Mouse (Mus musculus): ENCODE results near the gene Abca1. TPM values are rescaled to one million over a fixed set of nuclear protein-coding genes. Genes with fewer than 3 reads are reported as not detected.

Abca1 gene
- polyA plus RNA-seq, 1 experiment = 2.6 TPM

- TF ChIP-seq EP300 (IDR thresholded peaks at IDR 0.05; ENCODE audit: insufficient read depth, low read depth, low read length) = no peak
- TF ChIP-seq CTCF (IDR thresholded peaks at IDR 0.05; ENCODE audit: low read depth, low read length) = no peak
- no peak for TF ChIP-seq POLR2A (IDR thresholded peaks at IDR 0.05; ENCODE audit: insufficient read depth, low read length)
Measured at GRCm38 (mm10) chr4:53155471-53155870, 4.2 kb downstream of the Abca1 start.

GRCm38 (mm10) chr4:53153711-53154110 is 6.0 kb downstream of the Abca1 start:
- no peaks in the 10 kb centered on the region for H3K4me1 ChIP-seq (ENCODE audit: control insufficient read depth, insufficient read depth, low read length)
- H3K9me3 ChIP-seq (replicated peaks; ENCODE audit: control insufficient read depth, insufficient read depth, low read length, poor library complexity, severe bottlenecking) = no peaks in the 10 kb centered on the region
- no peaks in the 10 kb centered on the region for H3K36me3 ChIP-seq (ENCODE audit: control insufficient read depth, insufficient read depth, low read length, poor library complexity, severe bottlenecking)
- H3K9ac ChIP-seq (ENCODE audit: low read depth, poor library complexity, severe bottlenecking) = no peak overlapping the region
- no peaks in the 10 kb centered on the region for H3K27me3 ChIP-seq (ENCODE audit: control insufficient read depth, insufficient read depth, low read length, poor library complexity, severe bottlenecking)
- TF ChIP-seq EP300 (IDR thresholded peaks at IDR 0.05; ENCODE audit: insufficient read depth, low read depth, low read length) = no peak
- no peak for TF ChIP-seq CTCF (IDR thresholded peaks at IDR 0.05; ENCODE audit: low read depth, low read length)
- no peak for TF ChIP-seq POLR2A (IDR thresholded peaks at IDR 0.05; ENCODE audit: insufficient read depth, low read length)
- no peak overlapping the region for H3K4me3 ChIP-seq (ENCODE audit: low read depth, low read length)
- H3K27ac ChIP-seq (ENCODE audit: insufficient read depth, low read length) = no peak overlapping the region

More at GRCm38 (mm10) chr4:53155471-53155870, 4.2 kb downstream of the Abca1 start:
- Histone ChIP-seq H3K4me1 (ENCODE audit: control insufficient read depth, insufficient read depth, low read length) (no peaks in the 10 kb centered on the region), H3K9me3 (replicated peaks; ENCODE audit: control insufficient read depth, insufficient read depth, low read length, poor library complexity, severe bottlenecking) (no peaks in the 10 kb centered on the region), H3K9ac (ENCODE audit: low read depth, poor library complexity, severe bottlenecking) (no peak overlapping the region), H3K27me3 (ENCODE audit: control insufficient read depth, insufficient read depth, low read length, poor library complexity, severe bottlenecking) (no peaks in the 10 kb centered on the region; the same call in 1 of the 2 replicates), H3K4me3 (ENCODE audit: low read depth, low read length) (no peak overlapping the region), H3K36me3 (ENCODE audit: control insufficient read depth, insufficient read depth, low read length, poor library complexity, severe bottlenecking) (no peaks in the 10 kb centered on the region), H3K27ac (ENCODE audit: insufficient read depth, low read length) (no peak overlapping the region)

- Histone ChIP-seq H3K4me1 (ENCODE audit: control insufficient read depth, insufficient read depth, low read length) (no peaks in the 10 kb centered on the region), H3K36me3 (ENCODE audit: control insufficient read depth, insufficient read depth, low read length, poor library complexity, severe bottlenecking) (no peaks in the 10 kb centered on the region), H3K9ac (ENCODE audit: low read depth, poor library complexity, severe bottlenecking) (no peak overlapping the region), H3K27me3 (ENCODE audit: control insufficient read depth, insufficient read depth, low read length, poor library complexity, severe bottlenecking) (no peaks in the 10 kb centered on the region), H3K27ac (ENCODE audit: insufficient read depth, low read length) (no peak overlapping the region), H3K9me3 (replicated peaks; ENCODE audit: control insufficient read depth, insufficient read depth, low read length, poor library complexity, severe bottlenecking) (no peaks in the 10 kb centered on the region), H3K4me3 (ENCODE audit: low read depth, low read length) (no peak overlapping the region)
- TF ChIP-seq EP300 (IDR thresholded peaks at IDR 0.05; ENCODE audit: insufficient read depth, low read depth, low read length) = no peak
- no peak for TF ChIP-seq POLR2A (IDR thresholded peaks at IDR 0.05; ENCODE audit: insufficient read depth, low read length)
- TF ChIP-seq CTCF (IDR thresholded peaks at IDR 0.05; ENCODE audit: low read depth, low read length) = no peak
Measured at GRCm38 (mm10) chr4:53153061-53153460, 6.6 kb downstream of the Abca1 start.

GRCm38 (mm10) chr4:53152655-53153054 is 7.0 kb downstream of the Abca1 start:
- H3K36me3 ChIP-seq (ENCODE audit: control insufficient read depth, insufficient read depth, low read length, poor library complexity, severe bottlenecking) = no peaks in the 10 kb centered on the region
- no peaks in the 10 kb centered on the region for H3K4me1 ChIP-seq (ENCODE audit: control insufficient read depth, insufficient read depth, low read length)
- no peak for TF ChIP-seq POLR2A (IDR thresholded peaks at IDR 0.05; ENCODE audit: insufficient read depth, low read length)
- TF ChIP-seq CTCF (IDR thresholded peaks at IDR 0.05; ENCODE audit: low read depth, low read length) = no peak
- TF ChIP-seq EP300 (IDR thresholded peaks at IDR 0.05; ENCODE audit: insufficient read depth, low read depth, low read length) = no peak
- no peak overlapping the region for H3K9ac ChIP-seq (ENCODE audit: low read depth, poor library complexity, severe bottlenecking)
- H3K4me3 ChIP-seq (ENCODE audit: low read depth, low read length) = no peak overlapping the region
- no peaks in the 10 kb centered on the region for H3K27me3 ChIP-seq (ENCODE audit: control insufficient read depth, insufficient read depth, low read length, poor library complexity, severe bottlenecking)
- no peaks in the 10 kb centered on the region for H3K9me3 ChIP-seq (replicated peaks; ENCODE audit: control insufficient read depth, insufficient read depth, low read length, poor library complexity, severe bottlenecking)
- H3K27ac ChIP-seq (ENCODE audit: insufficient read depth, low read length) = no peak overlapping the region

- Histone ChIP-seq H3K4me3 (ENCODE audit: low read depth, low read length) (no peak overlapping the region), H3K4me1 (ENCODE audit: control insufficient read depth, insufficient read depth, low read length) (no peaks in the 10 kb centered on the region), H3K27ac (ENCODE audit: insufficient read depth, low read length) (no peak overlapping the region), H3K9ac (ENCODE audit: low read depth, poor library complexity, severe bottlenecking) (no peak overlapping the region), H3K9me3 (replicated peaks; ENCODE audit: control insufficient read depth, insufficient read depth, low read length, poor library complexity, severe bottlenecking) (no peaks in the 10 kb centered on the region), H3K36me3 (ENCODE audit: control insufficient read depth, insufficient read depth, low read length, poor library complexity, severe bottlenecking) (no peaks in the 10 kb centered on the region), H3K27me3 (ENCODE audit: control insufficient read depth, insufficient read depth, low read length, poor library complexity, severe bottlenecking) (no peaks in the 10 kb centered on the region)
- no peak for TF ChIP-seq POLR2A (IDR thresholded peaks at IDR 0.05; ENCODE audit: insufficient read depth, low read length)
Measured at GRCm38 (mm10) chr4:53150516-53150915, 9.2 kb downstream of the Abca1 start.

GRCm38 (mm10) chr4:53149644-53150043 is 10.1 kb downstream of the Abca1 start:
- H3K36me3 ChIP-seq (ENCODE audit: control insufficient read depth, insufficient read depth, low read length, poor library complexity, severe bottlenecking) = no peaks in the 10 kb centered on the region
- no peak overlapping the region for H3K4me3 ChIP-seq (ENCODE audit: low read depth, low read length)
- TF ChIP-seq CTCF (IDR thresholded peaks at IDR 0.05; ENCODE audit: low read depth, low read length) = no peak
- TF ChIP-seq POLR2A (IDR thresholded peaks at IDR 0.05; ENCODE audit: insufficient read depth, low read length) = no peak
- no peak for TF ChIP-seq EP300 (IDR thresholded peaks at IDR 0.05; ENCODE audit: insufficient read depth, low read depth, low read length)
- H3K4me1 ChIP-seq (ENCODE audit: control insufficient read depth, insufficient read depth, low read length) = no peaks in the 10 kb centered on the region
- H3K9ac ChIP-seq (ENCODE audit: low read depth, poor library complexity, severe bottlenecking) = no peak overlapping the region
- no peaks in the 10 kb centered on the region for H3K27me3 ChIP-seq (ENCODE audit: control insufficient read depth, insufficient read depth, low read length, poor library complexity, severe bottlenecking)
- no peaks in the 10 kb centered on the region for H3K9me3 ChIP-seq (replicated peaks; ENCODE audit: control insufficient read depth, insufficient read depth, low read length, poor library complexity, severe bottlenecking)
- H3K27ac ChIP-seq (ENCODE audit: insufficient read depth, low read length) = no peak overlapping the region
